Mouse (Mus musculus) intestine, embryonic 16.5 days (tissue): ENCODE measurements around the gene Gm1043. TPM values are rescaled to one million over a fixed set of nuclear protein-coding genes. Genes with fewer than 3 reads are reported as not detected.

Source experiments
- ATAC-seq: fragments of 200-750 bp; cut with Nextera tagmentation; 2 replicates; pipeline ENCODE4 v1.8.0; 2017; ENCODE audit warnings: moderate TSS enrichment, moderate library complexity
- H3K27ac ChIP-seq: fragments of 300-500 bp; sonication (generic); 2 replicates; pipeline ENCODE4 v1.5.1; 2014; ENCODE audit warnings: mild to moderate bottlenecking, low read length
- H3K27me3 ChIP-seq: fragments of 300-500 bp; sonication (generic); replicated peaks from 2 replicates; pipeline ENCODE4 v1.6.1; 2014; ENCODE audit warnings: low read length, control low read depth, mixed read lengths; ENCODE audit not compliant: control insufficient read depth, insufficient read depth
- H3K36me3 ChIP-seq: fragments of 300-500 bp; sonication (generic); 2 replicates; pipeline ENCODE4 v1.6.1; 2014; ENCODE audit warnings: low read length, control low read depth; ENCODE audit not compliant: control insufficient read depth, insufficient read depth
- H3K4me1 ChIP-seq: fragments of 300-500 bp; sonication (generic); 2 replicates; pipeline ENCODE4 v1.6.1; 2014; ENCODE audit warnings: low read length, control low read depth, mixed read lengths; ENCODE audit not compliant: control insufficient read depth, insufficient read depth
- H3K4me2 ChIP-seq: fragments of 300-500 bp; sonication (generic); 2 replicates; pipeline ENCODE4 v1.6.1; 2014; ENCODE audit warnings: low read depth, low read length, control low read depth
- H3K4me3 ChIP-seq: fragments of 300-500 bp; sonication (generic); 2 replicates; pipeline ENCODE4 v1.5.1; 2014; ENCODE audit warnings: mild to moderate bottlenecking, low read length
- H3K9ac ChIP-seq: fragments of 300-500 bp; sonication (generic); 2 replicates; pipeline ENCODE4 v1.6.1; 2014; ENCODE audit warnings: low read depth, low read length
- H3K9me3 ChIP-seq: fragments of 300-500 bp; sonication (generic); 2 replicates; pipeline ENCODE4 v1.6.1; 2016; ENCODE audit warnings: low read length, control low read depth; ENCODE audit not compliant: control insufficient read depth
- WGBS: fragments of 180-500 bp; shearing (Covaris S2); extraction: QIAGEN DNeasy Blood & Tissue Kit; methylation state at CpG from one replicate; pipeline ENCODE4 v1.1.7; 2014; 5-methylcytosine and 5-hydroxymethylcytosine counted together
- polyA plus RNA-seq: library from polyadenylated mRNA; unstranded; fragments of >200 nt; fragmentation: Nextera tagmentation; extraction: Ambion mirVana; gene quantifications from 2 replicates; pipeline ENCODE4 v1.2.1, GENCODE M21; 2015

Gene Gm1043
- polyA plus RNA-seq, 1 experiment from 2014 or later, result 0.04 TPM

DNA sequence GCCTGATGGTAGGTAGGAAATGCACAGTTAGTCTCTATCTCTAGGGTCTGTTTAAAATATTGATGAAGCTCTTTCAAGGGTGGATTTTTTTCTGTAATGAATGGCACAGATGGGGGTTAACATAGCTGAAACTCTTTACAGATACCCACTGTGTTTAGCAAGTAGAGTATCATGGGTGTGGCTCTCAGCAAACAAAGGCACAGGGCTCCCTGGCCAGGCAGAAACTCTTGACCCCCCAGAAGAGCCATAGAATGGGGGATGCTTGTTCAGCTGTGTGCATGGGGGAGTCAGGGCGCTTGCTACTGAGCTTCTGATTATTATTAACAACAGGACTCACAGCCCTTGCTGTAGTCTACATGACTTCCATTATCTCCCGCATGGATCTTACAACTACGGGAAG is 163.7 kb downstream of the Gm1043 start:
- Histone ChIP-seq H3K27ac (no peak overlapping the region), H3K27me3 (peaks cover 36% of the 10 kb centered on the region), H3K36me3 (no peaks in the 10 kb centered on the region), H3K9ac (no peak overlapping the region), H3K4me2 (no peak overlapping the region), H3K4me3 (no peak overlapping the region), H3K9me3 (no peaks in the 10 kb centered on the region), H3K4me1 (peaks cover 5% of the 10 kb centered on the region)
- no peak for ATAC-seq
- WGBS, result 74% methylated on average over 3 of the region's 3 CpGs

DNA sequence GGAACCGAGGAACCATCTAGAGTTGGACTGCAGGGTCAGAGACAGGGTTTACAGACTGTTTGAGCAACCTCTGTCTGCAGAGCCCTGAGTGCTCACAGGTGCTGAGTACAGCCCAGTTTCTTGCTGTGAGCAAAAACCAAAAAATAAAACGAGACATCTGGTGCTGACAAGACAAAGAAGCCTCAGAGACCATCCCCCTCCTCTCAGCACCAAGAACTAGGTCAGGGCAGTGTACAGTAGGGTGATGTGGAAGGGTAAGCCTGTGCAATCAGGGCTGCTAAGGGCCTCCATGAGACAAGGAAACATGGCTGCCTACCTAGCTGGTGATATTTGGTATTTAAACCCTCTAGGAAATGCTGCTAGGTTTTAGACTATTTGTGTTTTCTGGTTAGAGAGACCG is 166.4 kb downstream of the Gm1043 start:
- Histone ChIP-seq H3K27me3 (peaks cover 11% of the 10 kb centered on the region; the same call in 1 of the 2 replicates), H3K9me3 (no peaks in the 10 kb centered on the region), H3K4me2 (no peak overlapping the region), H3K27ac (no peak overlapping the region), H3K4me3 (no peak overlapping the region), H3K4me1 (no peaks in the 10 kb centered on the region), H3K36me3 (no peaks in the 10 kb centered on the region), H3K9ac (no peak overlapping the region)
- 62% methylated on average over 3 of the region's 3 CpGs for WGBS
- no peak for ATAC-seq

DNA sequence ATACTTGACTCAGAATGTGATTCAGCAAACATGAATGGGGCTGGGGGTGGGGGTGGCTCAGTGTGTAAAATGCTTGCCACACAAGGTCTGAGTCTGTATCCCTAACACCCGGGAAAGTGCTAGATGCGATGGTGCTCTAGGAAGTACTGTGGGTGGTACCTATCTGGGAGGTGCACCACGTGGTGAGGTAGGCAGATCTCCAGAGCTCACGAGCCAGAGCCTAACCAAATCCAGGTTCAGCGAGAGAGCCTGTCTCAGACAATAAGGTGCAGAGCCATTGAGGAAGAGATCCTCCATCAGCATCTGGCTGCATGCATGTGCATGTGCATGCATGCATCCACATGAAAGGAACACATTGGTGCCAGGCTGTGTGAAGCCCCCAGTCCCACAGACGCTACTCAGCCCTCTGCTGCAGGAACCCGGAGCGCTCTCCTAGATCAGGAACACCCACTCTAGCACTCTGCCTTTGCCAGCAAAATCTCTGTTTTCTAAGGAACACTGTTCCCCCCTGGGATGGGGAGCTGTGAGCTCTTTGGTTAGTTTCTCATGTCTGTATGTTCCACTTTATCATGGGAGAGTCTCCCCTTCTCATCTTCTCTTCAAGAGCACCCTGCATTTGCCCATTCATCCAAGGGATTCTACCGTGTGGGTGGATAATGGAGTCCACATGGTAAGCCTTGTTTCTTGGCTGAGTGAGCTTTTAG is 167.1 kb downstream of the Gm1043 start:
- H3K27ac ChIP-seq, result no peak overlapping the region
- H3K4me1 ChIP-seq, result no peaks in the 10 kb centered on the region
- no peak for ATAC-seq
- no peak overlapping the region for H3K4me2 ChIP-seq
- H3K9ac ChIP-seq, result no peak overlapping the region
- H3K9me3 ChIP-seq, result no peaks in the 10 kb centered on the region
- no peak overlapping the region for H3K4me3 ChIP-seq
- peaks cover 6% of the 10 kb centered on the region; the same call in 1 of the 2 replicates for H3K27me3 ChIP-seq
- 81% methylated on average over 9 of the region's 9 CpGs for WGBS
- no peaks in the 10 kb centered on the region for H3K36me3 ChIP-seq

DNA sequence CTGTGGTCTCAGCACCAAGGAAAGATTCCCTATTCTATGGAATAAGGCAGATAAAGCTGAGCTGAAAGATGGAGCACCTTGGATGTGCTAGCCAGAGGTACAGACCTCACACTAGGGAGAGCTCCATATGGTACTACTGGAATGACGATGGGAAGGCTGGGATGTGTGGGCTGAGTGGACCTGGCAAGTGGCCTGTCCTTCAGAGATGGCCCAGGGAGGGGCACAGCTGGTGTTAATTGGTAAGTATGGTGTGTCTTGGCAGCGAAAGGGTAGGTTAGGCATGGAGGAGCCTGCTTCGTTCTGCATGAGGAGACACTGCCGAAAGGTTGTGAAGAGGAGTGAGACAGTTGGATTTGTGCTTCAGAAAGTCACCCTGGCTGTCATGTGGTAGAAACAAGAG is 169.4 kb downstream of the Gm1043 start:
- H3K4me2 ChIP-seq, result no peak overlapping the region
- no peak overlapping the region for H3K9ac ChIP-seq
- H3K27me3 ChIP-seq, result no peaks in the 10 kb centered on the region
- no peak for ATAC-seq
- WGBS, result 81% methylated on average over 4 of the region's 4 CpGs
- no peaks in the 10 kb centered on the region for H3K9me3 ChIP-seq
- no peaks in the 10 kb centered on the region for H3K36me3 ChIP-seq
- no peaks in the 10 kb centered on the region for H3K4me1 ChIP-seq
- H3K27ac ChIP-seq, result no peak overlapping the region
- H3K4me3 ChIP-seq, result no peak overlapping the region

DNA sequence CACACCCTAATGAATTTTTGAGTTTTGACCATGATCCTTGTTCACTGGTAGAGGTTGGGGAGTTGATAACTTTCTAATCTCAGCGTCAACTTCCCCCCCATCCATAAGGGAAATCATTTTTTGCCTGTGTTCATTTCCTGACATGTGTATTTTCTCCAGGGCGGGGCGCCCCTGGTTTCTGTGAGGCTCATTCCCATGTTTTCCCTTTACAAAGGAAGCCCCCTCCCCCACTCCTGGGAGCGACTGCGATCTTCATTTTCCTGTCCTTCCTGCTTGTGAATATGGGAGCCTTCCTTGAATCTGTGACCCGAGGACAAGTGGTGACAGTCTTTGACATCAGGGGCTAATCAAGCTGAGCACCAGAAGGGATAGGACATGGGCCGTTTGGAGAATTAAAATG is 171.7 kb downstream of the Gm1043 start:
- Histone ChIP-seq H3K36me3 (no peaks in the 10 kb centered on the region), H3K27ac (no peak overlapping the region), H3K27me3 (no peaks in the 10 kb centered on the region), H3K4me2 (no peak overlapping the region), H3K9me3 (no peaks in the 10 kb centered on the region), H3K4me1 (no peaks in the 10 kb centered on the region), H3K9ac (no peak overlapping the region), H3K4me3 (no peak overlapping the region)
- ATAC-seq, result no peak
- WGBS, result 65% methylated on average over 7 of the region's 7 CpGs

DNA sequence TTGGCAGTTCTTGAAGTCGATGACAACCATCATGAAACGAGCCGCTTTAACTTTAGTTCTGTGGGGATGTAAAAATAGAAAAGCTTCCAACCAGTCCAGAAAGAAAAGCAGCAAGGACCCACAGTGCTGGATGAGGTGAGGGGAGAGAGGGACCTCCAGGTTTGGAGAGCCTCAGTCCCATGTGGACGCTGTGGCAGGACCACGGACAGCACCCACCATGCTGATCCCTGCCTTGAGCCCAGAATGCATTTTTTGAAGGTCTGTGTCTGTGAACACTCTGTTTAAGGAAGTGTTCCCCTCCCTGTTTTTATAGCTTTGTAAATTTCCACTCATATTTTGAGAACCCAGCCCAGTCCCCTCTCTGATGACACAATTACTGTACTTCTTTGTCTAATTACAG is 172.1 kb downstream of the Gm1043 start:
- Histone ChIP-seq H3K27me3 (no peaks in the 10 kb centered on the region), H3K4me1 (no peaks in the 10 kb centered on the region), H3K27ac (no peak overlapping the region), H3K4me2 (no peak overlapping the region), H3K36me3 (no peaks in the 10 kb centered on the region), H3K9ac (no peak overlapping the region), H3K9me3 (no peaks in the 10 kb centered on the region), H3K4me3 (no peak overlapping the region)
- no peak for ATAC-seq
- 45% methylated on average over 5 of the region's 5 CpGs for WGBS

DNA sequence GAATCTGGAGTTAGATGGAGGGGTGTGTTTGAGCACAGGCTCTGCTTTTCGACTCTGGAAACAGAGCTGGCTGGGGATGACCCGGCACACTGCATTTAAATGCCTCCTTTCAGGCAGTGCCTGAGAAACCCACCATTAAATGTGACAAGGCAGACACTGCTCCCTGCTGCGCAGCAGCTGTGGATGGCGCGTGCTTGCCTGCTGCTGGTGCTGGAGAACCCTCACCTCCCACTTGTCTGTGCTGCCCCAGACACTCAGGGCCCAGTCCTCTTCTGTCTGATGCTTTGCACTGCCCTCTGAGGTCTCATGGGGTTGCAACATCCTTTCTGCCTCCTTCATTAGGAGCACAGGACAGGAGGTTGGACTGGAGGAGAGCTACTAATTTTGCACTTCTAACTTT is 176.6 kb downstream of the Gm1043 start:
- ATAC-seq, result no peak
- WGBS, result 54% methylated on average over 5 of the region's 5 CpGs
- no peak overlapping the region for H3K27ac ChIP-seq

DNA sequence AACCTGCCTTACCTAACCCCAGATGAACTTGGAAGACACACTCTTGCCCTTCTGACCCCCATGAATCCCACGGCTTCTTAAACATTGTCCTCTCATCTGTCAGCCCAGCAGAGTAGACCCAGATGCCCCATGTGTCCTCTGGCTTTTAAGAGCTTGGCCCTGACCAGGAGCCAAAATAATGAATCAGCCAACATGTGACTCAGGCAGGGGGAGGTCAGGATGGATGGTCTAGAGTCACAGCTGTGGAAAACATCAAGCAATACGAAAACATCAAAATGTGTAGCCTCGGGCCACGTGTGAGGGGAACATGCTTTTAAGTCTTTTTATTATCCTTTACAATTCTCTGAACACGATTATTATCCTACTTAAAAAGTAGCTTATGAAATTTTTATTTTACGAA is 178.6 kb downstream of the Gm1043 start:
- Histone ChIP-seq H3K27ac (no peak overlapping the region), H3K4me2 (no peak overlapping the region), H3K27me3 (no peaks in the 10 kb centered on the region), H3K4me3 (no peak overlapping the region), H3K9ac (no peak overlapping the region), H3K4me1 (no peaks in the 10 kb centered on the region), H3K9me3 (no peaks in the 10 kb centered on the region), H3K36me3 (no peaks in the 10 kb centered on the region)
- WGBS, result 55% methylated on average over 6 of the region's 6 CpGs
- no peak for ATAC-seq

More for the DNA sequence above, 176.6 kb downstream of the Gm1043 start:
- Histone ChIP-seq H3K4me2 (no peak overlapping the region), H3K36me3 (no peaks in the 10 kb centered on the region), H3K4me1 (no peaks in the 10 kb centered on the region), H3K9me3 (no peaks in the 10 kb centered on the region), H3K9ac (no peak overlapping the region), H3K27me3 (no peaks in the 10 kb centered on the region), H3K4me3 (no peak overlapping the region)
